Mouse (Mus musculus) heart, postnatal 0 days (tissue): ENCODE measurements around the gene Gm10563.

ENCODE experiments used
- CTCF ChIP-seq: IDR thresholded peaks from 2 replicates; pipeline ENCODE4 v1.5.1; 2016; ENCODE audit warnings: antibody characterized with exemption, control low read depth, low read depth
- EP300 ChIP-seq: IDR thresholded peaks from 2 replicates; pipeline ENCODE4 v1.6.1; 2016; ENCODE audit warnings: antibody characterized with exemption, low read depth

- TF ChIP-seq CTCF (no peak; the same call in 1 of the 2 replicates), EP300 (no peak)
These were observed 49.5 kb upstream of the Gm10563 start for GRCm38 (mm10) chr4:155694482-155695401.
